Mouse (Mus musculus) gastrocnemius, adult 8-10 months (tissue): ENCODE measurements around the gene Btbd35f7. TPM values are rescaled to one million over a fixed set of nuclear protein-coding genes. Genes with fewer than 3 reads are reported as not detected.
"Not testable (repeated sequence)": the region's sequence is repeated elsewhere in the genome, so short reads cannot be mapped to it uniquely, and the experiment has no call there.

Source experiments
- DNase-seq, 2 experiments: peaks; one replicate each; pipeline ENCODE4 v3.0.0; 2022; ENCODE audit warnings: low spot score in 2 of 2
- total RNA-seq, 4 experiments: library from RNA; stranded (reverse); gene quantifications; 2 replicates each; pipeline ENCODE4 v1.2.4; 2022

Btbd35f7 gene
- total RNA-seq, result not detected

- DNase-seq, result not testable (repeated sequence)
These were observed at the start of gene Btbd35f7 for GRCm38 (mm10) chrX:5668767-5669166. Btbd35f7 (plus strand) TSS chrX:5669067.

Other genes with a start within 250 kb of the Btbd35f7 start
- not detected for gene Mycs, start 199.8 kb upstream of the Btbd35f7 start, total RNA-seq